Mouse (Mus musculus): Measurements from ENCODE around the gene Palm2.
A peak's percentile ranks its signal among the peaks of the same experiment; 100 is the strongest.
"Not testable (repeated sequence)": the region's sequence is repeated elsewhere in the genome, so short reads cannot be mapped to it uniquely, and the experiment has no call there.

Gene Palm2

DNA sequence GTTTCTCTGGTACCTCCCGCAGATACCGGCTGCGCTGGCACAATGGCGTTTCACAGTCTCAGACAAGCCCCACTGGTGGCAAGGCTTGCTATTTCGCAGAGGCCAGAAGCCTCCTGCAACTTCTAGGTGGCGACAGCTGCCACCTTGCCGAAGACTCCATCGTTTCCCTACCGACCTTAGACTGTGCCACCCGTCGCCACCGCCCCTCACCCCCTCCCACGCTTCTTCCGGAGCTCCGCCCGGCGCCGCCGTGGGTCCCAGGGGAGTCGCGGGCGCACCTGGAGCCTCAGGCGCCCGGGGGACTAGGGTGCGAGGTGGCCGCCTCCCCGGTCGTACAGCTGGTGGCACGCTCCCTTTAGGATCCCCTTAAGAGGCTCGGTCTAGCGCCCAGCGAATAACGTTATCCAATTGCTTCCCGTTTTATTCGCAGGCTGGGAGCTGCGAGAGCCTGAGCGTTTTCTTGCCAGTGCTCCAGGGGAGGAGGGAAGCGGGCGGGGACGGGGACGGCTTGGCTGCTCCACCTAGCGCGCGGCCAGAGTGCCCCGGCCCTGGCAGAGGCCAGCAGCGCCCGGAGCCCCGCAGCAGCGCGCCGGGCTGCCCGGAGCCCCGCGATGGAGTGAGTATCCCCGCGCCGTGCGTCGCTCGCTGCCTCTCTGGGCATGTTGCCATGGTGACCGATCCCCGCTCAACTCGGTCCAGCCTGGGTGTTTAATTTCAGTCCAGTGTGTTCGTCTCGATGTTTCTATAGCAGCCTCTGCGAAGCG lies at the start of gene Palm2:
Gene Palm2, plus strand, starts transcription at position 307 of the 764 bp plus-strand sequence.
- peak; percentile 41 to 65 for DNase-seq (ENCODE audit: low spot score in 2 of 2)

- DNase-seq (ENCODE audit: low spot score in 2 of 2), result no peak
Measured at GRCm38 (mm10) chr4:57384355-57384754, 49.7 kb upstream of the Palm2 start.

DNA sequence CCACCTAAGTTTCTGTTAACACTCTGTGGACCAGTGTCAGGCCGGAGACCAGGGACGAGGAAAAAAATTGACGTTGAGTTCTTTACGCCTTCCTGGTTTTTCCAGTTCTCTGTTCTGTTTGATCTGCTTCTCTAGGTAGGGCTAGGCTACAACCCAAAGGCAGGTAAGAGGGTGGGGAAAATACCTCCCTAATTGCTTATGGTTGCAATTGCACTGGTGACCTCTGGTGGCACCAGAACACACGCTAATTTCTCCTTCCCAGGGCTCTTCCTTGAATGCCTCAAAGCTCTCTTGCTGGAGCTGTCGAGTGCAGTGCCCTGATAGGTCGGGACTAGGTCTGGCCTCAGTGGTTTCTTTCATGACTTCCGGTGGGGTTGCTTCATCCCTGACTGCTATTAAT lies 42.9 kb upstream of the Palm2 start:
- no peak for DNase-seq (ENCODE audit: low spot score in 2 of 2)

GRCm38 (mm10) chr4:57396414-57396813 lies 37.6 kb upstream of the Palm2 start:
- no peak for DNase-seq (ENCODE audit: low spot score in 2 of 2)

GRCm38 (mm10) chr4:57412385-57412784 lies 21.7 kb upstream of the Palm2 start:
- DNase-seq (ENCODE audit: low spot score in 2 of 2), result peak in 1 of 2 experiments; percentile 12

GRCm38 (mm10) chr4:57413016-57413415 lies 21.0 kb upstream of the Palm2 start:
- DNase-seq (ENCODE audit: low spot score in 2 of 2), result no peak

- DNase-seq (ENCODE audit: low spot score in 2 of 2), result not testable (repeated sequence)
Measured at GRCm38 (mm10) chr4:57413670-57414069, 20.4 kb upstream of the Palm2 start.

- DNase-seq (ENCODE audit: low spot score in 2 of 2), result no peak
Measured at GRCm38 (mm10) chr4:57424011-57424410, 10.0 kb upstream of the Palm2 start.

DNA sequence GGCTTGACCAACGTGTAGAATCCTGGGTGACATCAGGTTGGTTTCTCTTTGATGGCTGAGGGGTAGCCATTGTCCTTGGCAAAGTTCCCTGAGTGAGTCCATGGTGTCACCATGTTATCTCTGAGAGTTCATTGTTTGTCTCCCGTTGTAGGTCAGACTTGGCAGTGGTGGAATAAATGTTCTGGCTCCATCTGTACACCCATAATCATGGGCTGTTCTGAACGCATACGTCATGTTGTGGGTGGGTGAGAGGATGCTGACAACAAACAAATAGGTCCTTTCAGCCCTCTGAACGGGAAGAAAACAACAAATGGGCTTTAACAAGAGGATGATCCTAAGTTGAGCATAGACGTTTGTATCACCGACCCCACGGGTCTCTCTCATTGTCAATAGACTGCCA lies 5.7 kb upstream of the Palm2 start:
- DNase-seq (ENCODE audit: low spot score in 2 of 2), result no peak

DNA sequence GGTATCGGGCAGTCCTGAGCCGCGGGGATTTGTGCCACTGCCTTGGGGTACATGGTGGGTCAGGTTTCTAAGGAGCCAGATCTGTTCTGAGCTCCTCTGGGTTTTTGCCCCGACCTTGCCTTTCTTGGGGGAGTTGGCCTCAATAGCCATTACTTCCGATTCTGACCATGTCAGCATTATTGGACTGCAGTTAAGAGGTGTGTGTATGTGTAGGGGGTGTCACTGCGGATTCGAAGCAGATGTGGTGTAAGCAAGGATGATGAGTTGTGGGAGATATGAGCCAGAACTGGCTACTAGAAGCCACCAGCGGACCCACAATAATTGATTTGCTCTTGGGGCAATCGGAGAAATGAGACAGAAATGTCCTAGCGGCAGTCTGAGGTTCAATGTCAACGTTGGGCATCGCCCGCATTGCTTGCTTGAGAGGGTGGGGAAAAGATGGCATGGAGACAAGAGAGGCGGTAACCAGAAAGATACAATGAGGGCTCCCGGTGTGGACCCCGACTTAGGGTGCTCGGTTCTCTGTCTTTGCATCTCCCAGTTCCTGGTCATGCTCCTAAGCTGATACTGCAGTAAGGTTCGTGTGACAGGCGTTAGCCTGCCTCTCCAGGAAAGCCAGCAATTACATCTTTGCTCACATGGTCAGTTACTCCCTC lies 786 bp downstream of the Palm2 start:
- no peak for DNase-seq (ENCODE audit: low spot score in 2 of 2)

GRCm38 (mm10) chr4:57436286-57436685 lies 2.2 kb downstream of the Palm2 start:
- DNase-seq (ENCODE audit: low spot score in 2 of 2), result no peak

DNA sequence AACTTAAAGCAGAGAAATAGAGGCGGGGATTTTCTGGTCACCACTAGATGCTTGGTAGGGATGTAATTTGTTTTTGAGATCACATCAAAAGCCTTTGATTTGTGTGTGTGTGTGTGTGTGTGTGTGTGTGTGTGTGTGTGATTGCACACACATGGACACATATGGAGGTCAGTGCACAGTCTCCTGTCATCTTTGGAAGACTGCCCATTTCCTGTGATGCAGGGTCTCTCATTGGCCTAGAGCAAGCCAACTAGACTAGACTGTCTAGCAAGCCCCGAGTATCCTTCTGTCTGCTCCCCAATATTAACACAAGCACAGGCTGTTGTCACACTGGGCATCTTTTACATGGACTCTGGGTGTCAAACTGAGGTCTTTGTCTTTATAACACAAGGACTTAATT lies 12.0 kb downstream of the Palm2 start:
- no peak for DNase-seq (ENCODE audit: low spot score in 2 of 2)

GRCm38 (mm10) chr4:57446854-57447444 lies 12.9 kb downstream of the Palm2 start:
- DNase-seq (ENCODE audit: low spot score in 2 of 2), result no peak

GRCm38 (mm10) chr4:57451896-57452295 lies 17.8 kb downstream of the Palm2 start:
- DNase-seq (ENCODE audit: low spot score in 2 of 2), result peak in 1 of 2 experiments; percentile 26

GRCm38 (mm10) chr4:57452661-57453060 lies 18.6 kb downstream of the Palm2 start:
- no peak for DNase-seq (ENCODE audit: low spot score in 2 of 2)

DNA sequence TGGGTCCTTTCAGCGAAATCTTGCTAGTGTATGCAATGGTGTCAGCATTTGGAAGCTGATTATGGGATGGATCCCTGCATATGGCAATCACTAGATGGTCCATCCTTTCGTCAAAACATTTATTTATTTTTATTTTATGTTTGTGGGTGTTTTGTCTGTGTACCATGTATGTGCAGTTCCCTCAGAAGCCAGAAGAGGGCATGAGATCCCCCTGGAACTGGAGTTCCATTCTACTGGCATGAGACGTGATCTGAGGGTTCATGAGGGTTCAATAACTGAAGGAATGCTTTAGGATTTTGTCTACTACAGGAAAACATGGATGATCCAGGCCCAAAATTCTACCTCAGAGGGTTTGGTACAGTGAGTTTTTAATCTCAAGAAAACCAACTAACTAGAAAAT lies 28.3 kb downstream of the Palm2 start:
- no peak for DNase-seq (ENCODE audit: low spot score in 2 of 2)

- DNase-seq (ENCODE audit: low spot score in 2 of 2), result no peak
Measured at GRCm38 (mm10) chr4:57482435-57482834, 48.4 kb downstream of the Palm2 start.

GRCm38 (mm10) chr4:57486392-57486791 lies 52.3 kb downstream of the Palm2 start:
- DNase-seq (ENCODE audit: low spot score in 2 of 2), result no peak

DNA sequence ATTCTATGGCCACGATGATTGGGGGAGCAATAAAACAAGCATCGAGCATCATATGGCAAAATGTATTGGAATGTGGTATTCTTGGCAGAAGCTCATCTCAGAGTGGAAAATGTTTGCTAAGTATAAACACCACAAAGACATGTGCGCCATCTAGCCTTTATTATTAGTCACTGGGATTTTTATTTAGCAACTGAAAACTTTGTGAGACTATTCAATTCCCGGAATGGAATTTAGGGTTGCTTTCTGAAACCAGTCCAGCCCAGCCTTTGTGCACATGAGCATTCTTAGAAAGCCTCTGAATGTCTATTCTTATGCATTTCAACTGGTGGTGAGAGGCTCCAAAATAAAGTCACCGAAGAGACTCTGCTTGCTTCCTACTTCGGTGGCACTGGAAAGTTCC lies 55.8 kb downstream of the Palm2 start:
- no peak for DNase-seq (ENCODE audit: low spot score in 2 of 2)

DNA sequence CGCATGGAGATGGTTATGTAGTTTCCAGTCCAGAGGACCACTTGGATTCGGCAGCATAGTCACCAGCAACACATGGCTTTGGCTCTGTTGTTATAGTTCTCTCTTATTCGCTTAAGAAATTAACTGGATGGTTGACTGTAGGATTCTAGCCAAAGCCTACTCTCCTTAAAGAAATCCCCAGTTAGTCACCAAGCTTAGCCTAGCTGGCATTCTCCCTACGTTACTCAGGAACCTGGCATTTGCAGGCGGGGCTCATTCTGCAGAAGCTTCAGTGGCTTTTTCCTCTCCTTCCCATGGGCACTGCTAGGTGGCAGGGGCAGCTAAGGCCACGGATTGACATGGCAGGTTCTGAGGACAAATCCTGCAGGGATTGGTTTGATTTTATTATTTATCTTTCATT lies 70.7 kb downstream of the Palm2 start:
- DNase-seq (ENCODE audit: low spot score in 2 of 2), result no peak

- no peak for DNase-seq (ENCODE audit: low spot score in 2 of 2)
Measured at GRCm38 (mm10) chr4:57510576-57510975, 76.5 kb downstream of the Palm2 start.

DNA sequence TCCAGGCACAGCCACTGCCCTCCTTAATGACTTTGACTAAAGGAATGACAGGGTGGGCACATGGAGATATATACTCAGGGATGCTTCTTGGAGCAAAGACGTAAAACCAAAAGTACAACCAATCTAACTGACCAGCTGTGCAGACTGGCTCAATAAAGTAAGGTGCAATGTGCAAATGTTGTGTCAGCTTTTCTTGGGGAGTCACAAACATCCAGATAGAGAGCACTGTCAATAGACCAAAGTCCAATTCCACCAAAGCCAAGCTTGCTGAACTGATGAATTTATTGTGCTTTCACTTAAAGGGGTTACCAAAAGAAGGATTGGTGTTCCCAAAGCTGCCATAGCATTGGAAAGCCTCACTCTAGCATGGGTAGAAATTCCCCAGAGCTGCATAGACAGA lies 77.7 kb downstream of the Palm2 start:
- DNase-seq (ENCODE audit: low spot score in 2 of 2), result no peak

All from urinary bladder, postnatal 4 days (tissue).